20 mouse cellular contexts compared by ENCODE assay signal in the genomic region with DNA sequence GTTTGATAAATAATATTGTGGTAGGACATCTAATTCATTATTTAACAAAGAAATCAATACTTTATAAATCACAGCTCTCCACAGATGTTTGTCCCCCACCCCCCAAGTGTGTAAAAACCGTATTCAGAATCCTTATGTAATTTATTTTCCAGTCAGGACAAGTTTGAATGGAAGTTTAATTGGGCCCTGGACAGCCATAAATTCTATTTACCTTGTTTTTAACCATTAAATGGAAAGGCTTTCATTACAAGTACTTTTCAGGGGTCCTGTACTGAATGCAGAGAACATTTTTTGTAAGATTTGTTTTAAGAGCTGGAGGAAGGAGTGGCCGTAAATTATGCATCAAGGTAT.
"Had no signal": no experiment of that assay in that cellular context is flagged by ENCODE, and none has a peak within 500 bp of the region (broad histone marks: within the 10 kb centered on the region; RNA-seq: fewer than 3 reads in every experiment).

No protein-coding gene starts in this region.

- H3K27me3 ChIP-seq: kidney, embryonic 15.5 days; liver, embryonic 13.5 days; midbrain, embryonic 12.5 days; midbrain, embryonic 15.5 days; neural tube, embryonic 13.5 days had no signal

- H3K4me1 ChIP-seq: kidney, embryonic 15.5 days; liver, embryonic 13.5 days; midbrain, embryonic 12.5 days; midbrain, embryonic 15.5 days had no signal

- H3K27ac ChIP-seq: kidney, embryonic 15.5 days; liver, embryonic 13.5 days; midbrain, embryonic 12.5 days; midbrain, embryonic 15.5 days; neural tube, embryonic 13.5 days; stomach, postnatal 0 days had no signal

- ATAC-seq: intestine, postnatal 0 days; midbrain, embryonic 15.5 days had no signal

- H3K36me3 ChIP-seq: kidney, embryonic 15.5 days; liver, embryonic 13.5 days; midbrain, embryonic 12.5 days; midbrain, embryonic 15.5 days; neural tube, embryonic 13.5 days had no signal

- H3K4me2 ChIP-seq: kidney, embryonic 15.5 days; liver, embryonic 13.5 days; midbrain, embryonic 12.5 days; midbrain, embryonic 15.5 days; neural tube, embryonic 13.5 days had no signal

- H3K4me3 ChIP-seq: kidney, embryonic 15.5 days; liver, embryonic 13.5 days; midbrain, embryonic 12.5 days; midbrain, embryonic 15.5 days; neural tube, embryonic 13.5 days had no signal

- H3K9ac ChIP-seq: kidney, embryonic 15.5 days; liver, embryonic 13.5 days; midbrain, embryonic 12.5 days; midbrain, embryonic 15.5 days; neural tube, embryonic 13.5 days had no signal

- H3K9me3 ChIP-seq: kidney, embryonic 15.5 days; liver, embryonic 13.5 days; midbrain, embryonic 12.5 days; midbrain, embryonic 15.5 days; neural tube, embryonic 13.5 days had no signal

- DNase-seq: kidney, adult 2 months; kidney, postnatal 14 days; kidney, postnatal 4 days; left cerebral cortex, postnatal 4 days; liver, embryonic 13.5 days; lung, adult 2 months; lung, postnatal 14 days; lung, postnatal 4 days; right cerebral cortex, adult 18-20 months; right cerebral cortex, postnatal 14 days; right cerebral cortex, postnatal 4 days; thymus, adult 2 months; thymus, postnatal 14 days; thymus, postnatal 4 days had no signal
